Mouse (Mus musculus) cerebellum, postnatal 14 days (tissue): Measurements from ENCODE around the gene Fat2.

Experiments
- DNase-seq, 2 experiments: peaks; one replicate each; pipeline ENCODE4 v3.0.0; 2021; ENCODE audit warnings: mixed read lengths in 2 of 2

Gene Fat2

GRCm38 (mm10) chr11:55336101-55336891, at the start of gene Fat2:
Gene Fat2, minus strand, starts transcription at chr11:55336564.
- DNase-seq, result peak; percentile 91 to 95

- peak; percentile 43 to 55 for DNase-seq
These were observed 47.2 kb upstream of the Fat2 start for GRCm38 (mm10) chr11:55383463-55384045.

- no peak for DNase-seq
These were observed 44.5 kb upstream of the Fat2 start for GRCm38 (mm10) chr11:55380908-55381307.

- DNase-seq, result peak in 1 of 2 experiments; percentile 57
These were observed 42.0 kb upstream of the Fat2 start for GRCm38 (mm10) chr11:55378371-55378770.

- no peak for DNase-seq
These were observed 37.5 kb upstream of the Fat2 start for GRCm38 (mm10) chr11:55373838-55374237.

- DNase-seq, result no peak
These were observed 37.0 kb upstream of the Fat2 start for GRCm38 (mm10) chr11:55373373-55373772.

GRCm38 (mm10) chr11:55372001-55372400, 35.6 kb upstream of the Fat2 start:
- no peak for DNase-seq

GRCm38 (mm10) chr11:55369093-55369471, 32.7 kb upstream of the Fat2 start:
- no peak for DNase-seq

- DNase-seq, result no peak
These were observed 32.2 kb upstream of the Fat2 start for GRCm38 (mm10) chr11:55368388-55369092.

GRCm38 (mm10) chr11:55367783-55368182, 31.4 kb upstream of the Fat2 start:
- no peak for DNase-seq

GRCm38 (mm10) chr11:55365840-55366239, 29.5 kb upstream of the Fat2 start:
- DNase-seq, result no peak

- DNase-seq, result no peak
These were observed 28.9 kb upstream of the Fat2 start for GRCm38 (mm10) chr11:55365242-55365641.

- DNase-seq, result peak; percentile 67 to 73
These were observed 28.3 kb upstream of the Fat2 start for GRCm38 (mm10) chr11:55364662-55365061.

- DNase-seq, result peak in 1 of 2 experiments; percentile 30
These were observed 21.9 kb upstream of the Fat2 start for GRCm38 (mm10) chr11:55358094-55358783.

GRCm38 (mm10) chr11:55356846-55357245, 20.5 kb upstream of the Fat2 start:
- peak; percentile 97 to 98 for DNase-seq

- DNase-seq, result peak; percentile 99
These were observed 5.6 kb upstream of the Fat2 start for GRCm38 (mm10) chr11:55341961-55342371.

- DNase-seq, result no peak
These were observed 4.4 kb upstream of the Fat2 start for GRCm38 (mm10) chr11:55340789-55341188.

- DNase-seq, result no peak
These were observed 837 bp upstream of the Fat2 start for GRCm38 (mm10) chr11:55337032-55337769.

GRCm38 (mm10) chr11:55335314-55336076, 869 bp downstream of the Fat2 start:
- peak; percentile 59 to 60 for DNase-seq

GRCm38 (mm10) chr11:55334545-55334944, 1.8 kb downstream of the Fat2 start:
- DNase-seq, result peak; percentile 55 to 63

- peak in 1 of 2 experiments; percentile 42 for DNase-seq
These were observed 2.3 kb downstream of the Fat2 start for GRCm38 (mm10) chr11:55334063-55334462.
